Mouse (Mus musculus): ENCODE results near the gene Gm30083. TPM values are rescaled to one million over a fixed set of nuclear protein-coding genes. Genes with fewer than 3 reads are reported as not detected.

The Gm30083 gene
- polyA plus RNA-seq, 1 experiment = not detected

- Histone ChIP-seq H3K4me3 (ENCODE audit: insufficient read depth, low read depth, low read length) (no peak overlapping the region), H3K27ac (ENCODE audit: insufficient read depth, low read depth, low read length) (no peak overlapping the region), H3K4me1 (ENCODE audit: control insufficient read depth, insufficient read depth, low read length) (no peaks in the 10 kb centered on the region)
- TF ChIP-seq POLR2A (IDR thresholded peaks at IDR 0.05; ENCODE audit: insufficient read depth, low read depth, low read length) (no peak), CTCF (IDR thresholded peaks at IDR 0.05; ENCODE audit: insufficient read depth, low read depth, low read length) (no peak)
- 89% methylated on average over 5 of the region's 5 CpGs for WGBS
Measured at GRCm38 (mm10) chr14:34002358-34002757, 12.6 kb downstream of the Gm30083 start.

DNA sequence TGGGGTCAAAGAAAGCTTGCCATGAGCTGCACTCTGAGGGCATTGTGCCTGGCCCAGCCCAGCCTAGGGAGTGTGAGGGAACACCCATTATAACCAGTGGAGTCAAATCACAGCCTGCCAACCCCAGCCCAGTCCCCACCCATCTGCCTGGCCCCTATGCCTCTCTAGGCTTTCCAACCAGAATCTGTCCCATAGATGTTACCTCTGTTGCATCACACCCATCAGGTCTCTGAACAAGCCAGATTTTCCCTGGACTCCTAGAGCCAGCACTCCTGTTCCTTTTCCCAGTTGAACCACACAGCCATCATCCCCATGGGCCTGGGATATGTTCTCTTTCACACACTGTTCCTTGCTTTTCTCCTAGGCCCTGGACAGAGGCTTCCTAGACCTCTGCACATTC lies 13.5 kb downstream of the Gm30083 start:
- Histone ChIP-seq H3K27ac (ENCODE audit: insufficient read depth, low read depth, low read length) (no peak overlapping the region), H3K4me3 (ENCODE audit: insufficient read depth, low read depth, low read length) (no peak overlapping the region), H3K4me1 (ENCODE audit: control insufficient read depth, insufficient read depth, low read length) (no peaks in the 10 kb centered on the region)
- TF ChIP-seq POLR2A (IDR thresholded peaks at IDR 0.05; ENCODE audit: insufficient read depth, low read depth, low read length) (no peak), CTCF (IDR thresholded peaks at IDR 0.05; ENCODE audit: insufficient read depth, low read depth, low read length) (no peak)

DNA sequence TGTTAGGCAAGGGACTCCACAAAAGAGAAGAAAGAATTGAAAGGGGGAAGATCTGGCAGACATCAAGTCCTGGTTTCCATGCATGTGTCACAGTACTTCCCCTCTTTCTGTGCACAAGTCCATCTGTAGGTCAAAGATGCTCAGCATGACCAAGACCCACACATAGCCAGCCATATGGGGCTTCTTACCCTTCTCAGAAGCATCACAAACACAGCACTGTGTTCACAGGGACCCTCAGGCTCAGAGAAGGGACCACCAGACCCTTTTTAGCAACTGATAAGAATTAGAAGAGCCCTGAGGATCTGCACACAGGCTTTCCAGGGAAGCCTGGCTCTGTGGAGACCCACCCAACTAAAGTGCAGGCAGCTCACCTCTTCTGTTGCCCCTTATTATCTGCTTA lies 14.9 kb downstream of the Gm30083 start:
- no peak overlapping the region for H3K27ac ChIP-seq (ENCODE audit: insufficient read depth, low read depth, low read length)
- H3K4me3 ChIP-seq (ENCODE audit: insufficient read depth, low read depth, low read length) = no peak overlapping the region
- no peaks in the 10 kb centered on the region for H3K4me1 ChIP-seq (ENCODE audit: control insufficient read depth, insufficient read depth, low read length)
- TF ChIP-seq POLR2A (IDR thresholded peaks at IDR 0.05; ENCODE audit: insufficient read depth, low read depth, low read length) (no peak), CTCF (IDR thresholded peaks at IDR 0.05; ENCODE audit: insufficient read depth, low read depth, low read length) (no peak)

GRCm38 (mm10) chr14:33997427-33997826 lies 17.6 kb downstream of the Gm30083 start:
- WGBS = 75% methylated on average over 6 of the region's 6 CpGs
- Histone ChIP-seq H3K4me3 (ENCODE audit: insufficient read depth, low read depth, low read length) (no peak overlapping the region), H3K4me1 (ENCODE audit: control insufficient read depth, insufficient read depth, low read length) (no peaks in the 10 kb centered on the region), H3K27ac (ENCODE audit: insufficient read depth, low read depth, low read length) (no peak overlapping the region)
- TF ChIP-seq POLR2A (IDR thresholded peaks at IDR 0.05; ENCODE audit: insufficient read depth, low read depth, low read length) (no peak), CTCF (IDR thresholded peaks at IDR 0.05; ENCODE audit: insufficient read depth, low read depth, low read length) (no peak)

DNA sequence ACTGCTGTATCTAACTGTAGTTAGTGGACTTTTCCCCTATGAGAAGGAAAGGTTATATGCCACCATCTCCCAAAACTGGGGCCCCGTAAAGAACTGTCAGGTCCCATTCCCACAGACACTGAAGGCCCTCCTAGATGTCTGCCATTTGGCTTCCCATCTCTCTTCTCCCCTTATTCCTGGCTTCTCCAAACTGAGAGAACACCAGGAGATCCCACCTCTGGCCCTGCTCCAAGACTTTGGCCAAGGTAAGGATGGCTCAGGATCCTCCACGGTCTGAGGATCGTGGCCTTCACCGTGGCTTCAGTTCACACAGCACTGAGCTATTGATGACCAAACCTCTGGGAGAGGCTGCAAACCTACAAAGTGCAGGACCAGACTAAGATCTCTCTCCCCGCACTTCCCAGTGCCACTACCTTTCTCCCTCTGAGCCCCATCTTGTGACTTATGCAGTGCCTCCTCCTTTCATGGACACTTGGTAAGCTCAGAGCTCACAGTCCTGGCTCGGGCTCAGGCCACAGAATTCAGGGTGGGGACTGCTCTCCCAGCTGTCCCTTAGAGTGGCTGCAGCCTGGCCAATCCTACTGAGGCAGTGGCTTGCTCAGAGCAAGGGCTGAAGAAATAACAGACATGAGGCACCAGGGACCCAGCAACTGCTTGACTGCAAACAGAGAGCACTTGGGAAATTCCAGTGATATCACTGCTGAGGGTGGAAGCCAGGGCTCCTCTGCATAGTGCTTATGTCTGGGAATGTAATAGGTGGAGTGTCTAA lies 21.3 kb downstream of the Gm30083 start:
- WGBS = 92% methylated on average over 6 of the region's 6 CpGs
- Histone ChIP-seq H3K4me1 (ENCODE audit: control insufficient read depth, insufficient read depth, low read length) (no peaks in the 10 kb centered on the region), H3K4me3 (ENCODE audit: insufficient read depth, low read depth, low read length) (no peak overlapping the region), H3K27ac (ENCODE audit: insufficient read depth, low read depth, low read length) (no peak overlapping the region)
- TF ChIP-seq CTCF (IDR thresholded peaks at IDR 0.05; ENCODE audit: insufficient read depth, low read depth, low read length) (no peak), POLR2A (IDR thresholded peaks at IDR 0.05; ENCODE audit: insufficient read depth, low read depth, low read length) (no peak)

GRCm38 (mm10) chr14:33993051-33993450 lies 21.9 kb downstream of the Gm30083 start:
- TF ChIP-seq CTCF (IDR thresholded peaks at IDR 0.05; ENCODE audit: insufficient read depth, low read depth, low read length) (no peak), POLR2A (IDR thresholded peaks at IDR 0.05; ENCODE audit: insufficient read depth, low read depth, low read length) (no peak)
- Histone ChIP-seq H3K27ac (ENCODE audit: insufficient read depth, low read depth, low read length) (no peak overlapping the region), H3K4me1 (ENCODE audit: control insufficient read depth, insufficient read depth, low read length) (no peaks in the 10 kb centered on the region), H3K4me3 (ENCODE audit: insufficient read depth, low read depth, low read length) (no peak overlapping the region)
- WGBS = 94% methylated on average over 9 of the region's 9 CpGs

DNA sequence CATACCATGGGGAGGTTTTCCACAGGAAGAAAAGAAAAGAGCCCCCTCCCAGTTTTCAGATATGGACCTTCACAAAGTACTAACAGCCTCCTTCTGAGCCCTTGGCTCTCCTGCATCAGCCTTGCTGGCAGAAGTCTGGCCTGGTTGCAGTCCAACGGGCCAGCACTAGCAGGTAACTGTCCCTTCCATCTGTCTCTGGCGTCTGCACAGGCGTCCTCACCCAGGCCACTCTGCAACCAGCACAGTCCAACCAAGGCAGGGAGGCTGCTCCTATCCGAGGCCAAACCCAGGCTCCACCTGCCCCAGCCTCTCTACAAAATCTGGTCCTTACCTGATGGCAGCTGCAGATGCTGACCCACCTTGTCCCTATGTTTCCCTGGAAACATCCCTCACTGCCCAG lies 23.0 kb downstream of the Gm30083 start:
- no peak overlapping the region for H3K4me3 ChIP-seq (ENCODE audit: insufficient read depth, low read depth, low read length)
- H3K4me1 ChIP-seq (ENCODE audit: control insufficient read depth, insufficient read depth, low read length) = no peaks in the 10 kb centered on the region
- no peak overlapping the region for H3K27ac ChIP-seq (ENCODE audit: insufficient read depth, low read depth, low read length)
- 93% methylated on average over 4 of the region's 4 CpGs for WGBS
- TF ChIP-seq POLR2A (IDR thresholded peaks at IDR 0.05; ENCODE audit: insufficient read depth, low read depth, low read length) (no peak), CTCF (IDR thresholded peaks at IDR 0.05; ENCODE audit: insufficient read depth, low read depth, low read length) (no peak)

GRCm38 (mm10) chr14:33989201-33989600 lies 25.8 kb downstream of the Gm30083 start:
- WGBS = 57% methylated on average over 3 of the region's 3 CpGs
- Histone ChIP-seq H3K4me1 (ENCODE audit: control insufficient read depth, insufficient read depth, low read length) (no peaks in the 10 kb centered on the region), H3K27ac (ENCODE audit: insufficient read depth, low read depth, low read length) (no peak overlapping the region), H3K4me3 (ENCODE audit: insufficient read depth, low read depth, low read length) (no peak overlapping the region)
- TF ChIP-seq POLR2A (IDR thresholded peaks at IDR 0.05; ENCODE audit: insufficient read depth, low read depth, low read length) (no peak), CTCF (IDR thresholded peaks at IDR 0.05; ENCODE audit: insufficient read depth, low read depth, low read length) (no peak)

GRCm38 (mm10) chr14:33978604-33979059 lies 36.4 kb downstream of the Gm30083 start, which contains the start of gene Zfp488:
Zfp488 (minus strand) TSS chr14:33978764.
- Histone ChIP-seq H3K27ac (ENCODE audit: insufficient read depth, low read depth, low read length) (no peak within 1 kb of the TSS), H3K4me3 (ENCODE audit: insufficient read depth, low read depth, low read length) (peak within 1 kb of the TSS; percentile 31), H3K4me1 (ENCODE audit: control insufficient read depth, insufficient read depth, low read length) (peaks cover 6% of the 10 kb centered on the region)
- TF ChIP-seq CTCF (IDR thresholded peaks at IDR 0.05; ENCODE audit: insufficient read depth, low read depth, low read length) (no peak), POLR2A (IDR thresholded peaks at IDR 0.05; ENCODE audit: insufficient read depth, low read depth, low read length) (no peak)
- 3% methylated on average over 25 of the region's 25 CpGs for WGBS
